Mouse (Mus musculus) heart, adult 10 weeks (tissue): ENCODE results near the gene Itpka. TPM values are rescaled to one million over a fixed set of nuclear protein-coding genes. Genes with fewer than 3 reads are reported as not detected.

Experiments used
- polyA plus RNA-seq: library from polyadenylated mRNA; stranded (reverse); fragments of 350-450 nt; fragmentation: Illumina TruSeq; extraction: RNeasy Lipid Tissue Mini Kit (QIAGEN cat#74804); gene quantifications from one replicate; pipeline ENCODE4 v1.2.3, GENCODE M21; 2014; ENCODE audit warnings: low read depth, low replicate concordance

Gene Itpka
- 0.31 TPM for polyA plus RNA-seq

GRCm38 (mm10) chr2:119741581-119742411, at the start of gene Itpka:
Gene Itpka, plus strand, starts transcription at chr2:119742337.

DNA sequence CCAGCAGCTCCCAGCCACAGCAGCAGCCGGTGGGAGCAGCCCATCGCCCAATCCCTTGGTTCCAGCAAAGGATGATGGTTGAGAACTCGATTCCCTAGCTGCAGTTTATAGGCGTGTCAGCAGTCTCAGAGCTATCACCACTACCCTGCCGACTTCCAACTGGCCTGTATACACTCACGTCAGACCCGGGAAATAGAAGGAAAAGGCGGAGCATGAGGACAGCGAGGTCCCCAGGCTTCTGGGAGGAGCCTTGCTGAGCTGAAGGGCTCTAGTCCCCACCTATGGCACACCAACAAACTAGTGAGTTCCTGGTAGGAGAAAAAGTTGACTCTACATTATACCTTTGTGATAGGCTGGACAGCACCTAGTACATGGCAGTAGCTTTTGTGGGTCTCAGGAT, 18.1 kb downstream of the Itpka start, which contains the start of gene Ltk:
Gene Ltk (minus strand): TSS at position 181 of the 400 bp plus-strand sequence.

GRCm38 (mm10) chr2:119787206-119787883, 45.2 kb downstream of the Itpka start, which contains the start of gene Rpap1:
Gene Rpap1, minus strand, starts transcription at chr2:119787537.

DNA sequence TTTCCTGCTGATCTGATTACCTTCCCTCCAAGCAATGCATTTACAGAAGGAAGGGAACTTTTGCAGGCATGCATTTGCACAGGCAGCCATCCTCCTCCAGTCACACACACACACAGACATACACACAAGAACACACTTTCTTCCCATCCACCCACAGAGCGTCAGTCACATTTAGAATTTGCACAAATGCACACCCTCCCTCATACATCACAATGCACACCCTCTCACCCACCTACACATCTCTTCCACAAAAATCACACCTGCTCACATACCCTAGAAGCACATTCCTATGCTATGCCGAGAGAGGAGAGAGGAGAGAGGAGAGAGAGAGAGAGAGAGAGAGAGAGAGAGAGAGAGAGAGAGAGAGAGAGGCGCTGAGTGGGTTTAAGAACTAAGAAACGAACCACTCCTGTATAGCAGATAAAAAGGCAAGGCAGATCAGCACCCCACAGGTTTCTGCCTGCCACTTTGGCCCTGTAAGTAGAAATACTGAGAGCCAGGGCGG, 55.2 kb downstream of the Itpka start, which contains the start of gene Tyro3:
Gene Tyro3 (plus strand): TSS at position 455 of the 505 bp plus-strand sequence.

Other genes with a start within 250 kb of the Itpka start
- gene Exd1, start 194.7 kb upstream of the Itpka start, polyA plus RNA-seq, result 0.34 TPM
- gene Chp1, start 194.6 kb upstream of the Itpka start, polyA plus RNA-seq, result 85.9 TPM
- gene Nusap1, start 124.0 kb upstream of the Itpka start, polyA plus RNA-seq, result 0.50 TPM
- gene Oip5, start 123.9 kb upstream of the Itpka start, polyA plus RNA-seq, result 0.45 TPM
- 79.5 TPM for gene Ndufaf1, start 79.5 kb upstream of the Itpka start, polyA plus RNA-seq
- gene Rtf1, start 67.3 kb upstream of the Itpka start, polyA plus RNA-seq, result 19.4 TPM
- not detected for gene Ltk, start 18.1 kb downstream of the Itpka start, polyA plus RNA-seq
- gene Rpap1, start 45.2 kb downstream of the Itpka start, polyA plus RNA-seq, result 10.8 TPM
- gene Tyro3, start 55.4 kb downstream of the Itpka start, polyA plus RNA-seq, result 1.9 TPM
- 14.5 TPM for gene Mga, start 154.9 kb downstream of the Itpka start, polyA plus RNA-seq
- gene Mapkbp1, start 230.4 kb downstream of the Itpka start, polyA plus RNA-seq, result 8.1 TPM